Mouse (Mus musculus) gastrocnemius, postnatal 36 days (tissue): ENCODE data around the gene Zmat5. TPM values are rescaled to one million over a fixed set of nuclear protein-coding genes. Genes with fewer than 3 reads are reported as not detected.

ENCODE experiments used
- DNase-seq, 2 experiments: peaks; one replicate each; pipeline ENCODE4 v3.0.0; 2022
- intact Hi-C: fragments of 180-260 bp; cut with DNase I; formaldehyde crosslinking; loops from one replicate; pipeline ENCODE4 v1.15.1; 2025
- total RNA-seq, 2 experiments: library from RNA; stranded (reverse); gene quantifications; 2 replicates each; pipeline ENCODE4 v1.2.3; 2021

Gene Zmat5
- total RNA-seq, 2 experiments from 2014 or later: 20.7 to 22.9 TPM

DNA sequence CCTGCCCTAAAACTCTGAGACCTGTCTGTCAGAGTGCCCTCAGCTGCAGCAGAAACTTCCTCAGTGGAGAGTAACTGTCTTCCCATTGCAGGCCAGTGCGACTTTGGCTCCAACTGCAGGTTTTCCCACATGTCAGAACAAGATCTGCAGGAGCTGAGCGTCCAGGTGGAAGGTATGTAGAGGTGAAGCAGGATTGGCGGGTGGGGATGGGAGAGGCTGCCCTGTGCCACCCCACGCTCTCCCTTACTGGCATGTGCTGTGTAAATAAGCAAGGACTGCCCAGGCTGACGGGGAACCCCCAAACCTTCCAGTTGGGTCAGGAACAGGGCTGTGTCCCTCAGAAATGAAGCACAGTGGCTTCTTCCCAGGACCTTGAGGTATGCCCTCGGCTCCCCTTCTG is 25.6 kb downstream of the Zmat5 start:
- intact Hi-C loops: no loop called here
- no peak for DNase-seq

DNA sequence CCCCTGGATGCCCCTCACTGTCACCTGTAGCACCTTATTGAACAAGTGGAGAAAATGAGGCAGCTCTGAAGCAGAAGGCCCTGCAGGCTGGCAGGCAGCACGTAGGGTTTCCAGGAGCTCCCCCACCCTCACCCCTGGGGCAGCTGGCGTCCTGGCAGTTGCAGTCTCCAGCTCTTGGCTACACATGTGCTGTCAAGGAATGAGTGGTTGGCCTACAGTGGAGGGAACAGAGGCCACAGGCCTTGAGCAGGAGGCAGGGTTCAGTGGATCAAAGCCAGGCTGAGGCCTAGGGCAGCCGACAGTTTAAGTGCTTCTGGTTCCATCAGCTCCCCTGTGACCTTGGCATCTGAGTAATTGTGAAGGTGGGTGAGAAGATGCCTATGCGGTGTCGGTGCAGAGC is 26.4 kb downstream of the Zmat5 start:
- intact Hi-C loops: no loop called here
- DNase-seq: no peak

DNA sequence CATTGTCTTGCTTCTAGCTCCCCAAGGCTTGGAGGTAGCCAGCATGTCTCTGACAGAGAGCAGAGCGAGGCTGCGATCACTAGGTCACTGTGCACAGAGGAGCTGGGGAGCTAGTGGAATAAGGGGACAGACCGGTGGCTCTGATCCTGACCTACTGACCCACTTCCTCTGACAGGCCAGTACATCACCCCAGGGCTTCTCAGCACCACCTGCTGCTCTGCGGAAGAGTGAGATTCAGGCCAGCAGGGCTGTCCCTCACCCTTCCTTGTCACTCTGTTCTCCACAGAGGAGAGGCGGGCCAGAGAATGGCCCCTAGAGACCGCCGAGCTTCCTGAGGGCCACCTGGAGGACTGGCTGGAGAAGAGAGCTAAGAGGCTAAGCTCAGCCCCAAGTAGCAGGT is 27.3 kb downstream of the Zmat5 start:
- intact Hi-C loops: no loop called here

DNA sequence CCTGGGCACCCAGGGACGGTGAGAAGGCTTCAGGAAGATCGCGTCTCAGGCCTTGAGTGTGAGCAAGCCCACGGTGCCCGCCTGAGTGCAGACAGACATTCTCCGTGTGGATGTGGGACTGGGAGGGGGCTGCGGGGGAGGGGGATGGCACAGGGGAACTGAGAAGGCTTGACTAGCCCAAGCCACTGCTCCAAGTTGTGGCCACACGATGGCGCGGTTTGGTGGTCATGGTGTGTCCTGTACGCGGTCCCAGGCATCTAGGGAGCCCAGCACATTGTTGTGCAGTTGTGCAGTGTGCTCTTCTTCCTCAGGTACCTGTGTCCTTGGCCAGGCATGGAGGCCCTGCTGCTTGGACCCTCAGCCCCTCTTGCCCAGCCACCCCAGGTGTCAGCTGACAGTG is 29.7 kb downstream of the Zmat5 start:
- intact Hi-C loops: no loop called here
- DNase-seq: no peak

More for the DNA sequence above, 27.3 kb downstream of the Zmat5 start:
- DNase-seq: no peak

DNA sequence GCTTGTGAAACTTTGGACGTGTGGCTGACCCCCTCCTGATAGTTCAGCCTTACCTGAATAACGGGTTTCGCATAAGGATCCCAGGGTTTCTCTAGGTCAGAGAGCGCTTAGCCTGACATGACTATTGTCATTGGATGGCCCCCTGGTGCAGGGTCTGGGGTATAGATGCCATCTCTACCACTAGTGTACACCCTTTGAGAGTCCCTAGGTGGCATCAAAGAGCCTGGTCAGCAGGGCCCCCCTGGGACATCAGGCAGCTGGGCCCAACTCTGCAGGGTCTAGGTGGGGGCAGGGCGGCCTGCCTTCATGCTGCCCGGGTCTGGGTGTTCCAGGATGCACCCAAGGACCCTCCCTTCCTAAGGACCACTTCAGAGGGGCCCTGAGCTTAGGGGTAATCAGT is 31.9 kb downstream of the Zmat5 start:
- no peak for DNase-seq
- intact Hi-C loops: loop anchor here (5.0 kb wide), 1 partner anchor 86 kb away; no protein-coding TSS in a partner anchor

DNA sequence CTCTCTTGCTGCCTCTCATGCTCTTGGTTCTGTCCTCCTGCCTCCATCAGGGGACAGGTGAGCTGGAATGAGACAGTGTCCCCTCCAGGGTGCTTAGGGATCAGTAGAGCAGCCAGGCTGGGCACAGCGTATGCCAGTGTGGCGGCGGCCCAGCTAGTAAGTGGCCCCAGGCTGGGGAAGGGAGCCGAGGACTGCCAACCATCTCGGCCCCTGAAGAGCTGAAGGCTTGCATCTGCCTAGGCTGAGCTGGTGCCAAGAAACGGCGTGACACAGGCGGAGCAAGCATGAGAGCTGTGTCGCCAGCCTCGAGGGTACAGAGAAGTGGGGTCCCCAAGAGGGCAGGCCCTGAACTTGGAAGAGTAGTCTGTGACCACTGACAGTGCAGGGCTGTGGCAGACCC is 33.2 kb downstream of the Zmat5 start:
- DNase-seq: no peak
- intact Hi-C loops: loop anchor here (5.0 kb wide), 1 partner anchor 85 kb away; no protein-coding TSS in a partner anchor

DNA sequence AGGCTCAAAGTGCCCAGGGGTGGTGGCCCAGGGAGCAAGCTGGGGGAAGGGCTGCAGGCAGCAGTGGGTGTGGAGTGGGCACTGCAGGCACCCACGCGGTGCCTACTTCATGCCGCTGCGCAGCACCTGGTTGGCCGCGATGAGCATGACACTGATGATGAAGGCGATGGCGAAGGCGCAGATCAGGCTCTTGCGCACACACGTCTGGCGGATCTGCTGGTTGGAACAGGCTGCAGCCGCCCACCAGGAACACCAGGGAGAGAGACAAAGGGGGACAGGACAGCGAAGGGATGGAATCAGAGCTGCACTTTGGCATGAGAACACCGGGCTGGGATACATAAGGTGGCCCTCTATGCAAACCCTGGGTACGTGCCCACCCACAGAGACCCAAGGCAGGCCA is 34.2 kb downstream of the Zmat5 start:
- intact Hi-C loops: loop anchor here (5.0 kb wide), 1 partner anchor 84 kb away; no protein-coding TSS in a partner anchor

DNA sequence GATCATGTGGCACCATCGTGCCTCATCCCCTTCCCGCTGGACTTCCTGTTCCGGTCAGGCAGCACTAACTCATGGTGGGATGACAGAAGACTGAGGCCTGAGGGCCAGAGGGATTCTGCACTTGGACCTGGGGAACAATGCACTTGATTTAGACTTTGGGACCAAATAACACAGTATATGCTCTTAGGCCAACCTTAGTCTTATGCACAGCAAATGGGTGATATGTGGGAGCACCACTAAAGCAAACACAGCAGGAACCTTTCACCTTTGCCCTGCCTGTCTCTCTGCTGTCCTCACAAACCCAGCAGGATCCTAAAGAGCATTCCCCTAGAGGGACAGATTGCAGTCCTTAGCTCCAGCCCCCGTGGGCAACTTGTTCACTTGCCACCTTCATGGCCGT is 36.3 kb downstream of the Zmat5 start:
- no peak for DNase-seq
- intact Hi-C loops: no loop called here

More for the DNA sequence above, 34.2 kb downstream of the Zmat5 start:
- no peak for DNase-seq

DNA sequence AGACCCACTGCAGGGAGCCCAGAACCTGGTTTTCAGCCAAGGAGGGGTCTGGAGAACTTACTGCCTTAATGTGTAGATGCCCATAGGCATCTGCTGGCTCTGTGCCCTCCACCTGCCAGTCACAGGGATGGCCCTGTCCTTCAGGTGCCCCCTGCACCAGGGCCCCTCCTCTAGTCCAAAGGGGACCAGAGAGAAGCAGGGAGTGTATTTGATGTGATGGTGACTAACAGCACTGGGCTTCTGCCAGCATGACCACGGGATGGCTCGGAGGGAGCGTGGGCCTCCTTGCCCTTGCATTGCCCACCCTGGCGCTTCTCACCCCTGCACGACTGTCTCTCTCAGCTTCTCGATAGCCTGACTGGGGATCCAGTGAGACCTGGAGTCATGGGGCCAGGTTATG is 40.2 kb downstream of the Zmat5 start:
- no peak for DNase-seq
- intact Hi-C loops: no loop called here

DNA sequence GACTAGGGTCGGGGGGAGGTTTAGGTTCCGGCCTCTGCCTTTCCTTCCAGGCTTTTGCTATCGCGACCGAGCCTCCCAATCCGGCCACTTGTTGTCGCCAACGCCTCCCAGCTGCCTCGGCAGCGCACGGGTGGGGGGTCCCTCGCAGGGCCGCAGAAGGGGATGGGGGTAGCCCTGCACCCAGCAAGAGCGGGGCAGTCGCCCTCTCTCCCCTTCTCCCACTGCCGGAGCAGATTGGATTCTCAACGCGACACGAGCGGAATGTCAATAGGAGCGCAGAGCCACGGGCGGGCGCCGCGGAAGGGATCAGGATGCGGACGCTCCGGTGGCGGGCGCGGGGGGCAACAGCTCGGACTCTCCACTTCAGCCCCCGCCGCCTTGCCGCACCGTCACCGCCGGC is 41.5 kb downstream of the Zmat5 start:
- no peak for DNase-seq
- intact Hi-C loops: no loop called here

DNA sequence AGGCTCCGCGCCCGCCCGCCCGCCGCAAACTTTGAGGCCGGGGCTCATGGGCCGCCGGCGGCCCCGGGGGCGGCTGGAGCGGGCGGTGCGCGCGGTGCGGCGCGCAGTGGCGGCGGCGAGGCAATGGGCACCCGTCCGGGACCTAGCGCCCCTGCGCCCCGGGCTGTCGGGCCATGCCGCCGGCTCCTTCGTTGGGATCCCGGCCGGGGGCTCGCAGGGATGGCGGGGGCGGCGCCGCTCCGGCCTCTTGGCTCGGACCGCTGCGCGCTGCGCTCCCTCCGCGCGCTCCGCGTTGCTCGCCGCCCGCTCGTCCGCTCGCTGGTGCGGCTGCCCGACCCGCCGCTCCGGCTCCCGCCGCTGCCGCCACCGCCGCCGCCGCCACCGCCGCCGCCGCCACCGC is 42.3 kb downstream of the Zmat5 start, which contains the start of gene Cabp7:
Gene Cabp7, minus strand, starts transcription at position 46 of the 400 bp plus-strand sequence.
- no peak for DNase-seq
- intact Hi-C loops: no loop called here

DNA sequence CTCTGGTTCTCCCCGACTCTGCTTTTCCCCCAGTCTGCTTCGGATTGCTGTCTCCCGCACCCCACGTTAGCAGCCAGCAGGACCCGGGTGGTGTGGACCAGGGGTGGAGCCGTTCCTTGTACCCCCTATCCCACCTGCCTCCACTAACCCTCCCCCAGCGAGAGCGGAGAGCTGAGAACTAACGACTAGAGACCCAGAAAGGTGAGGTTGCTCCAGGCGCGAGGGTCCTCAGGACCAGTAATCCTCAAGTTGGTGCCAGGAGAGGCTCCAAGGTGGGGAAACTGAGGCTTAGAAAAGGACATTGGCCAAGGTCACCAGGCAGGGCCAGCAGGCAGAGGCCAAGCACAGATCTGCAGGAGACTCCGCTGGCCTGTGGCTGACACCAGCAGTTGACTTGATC is 42.8 kb downstream of the Zmat5 start:
- intact Hi-C loops: no loop called here
- no peak for DNase-seq

DNA sequence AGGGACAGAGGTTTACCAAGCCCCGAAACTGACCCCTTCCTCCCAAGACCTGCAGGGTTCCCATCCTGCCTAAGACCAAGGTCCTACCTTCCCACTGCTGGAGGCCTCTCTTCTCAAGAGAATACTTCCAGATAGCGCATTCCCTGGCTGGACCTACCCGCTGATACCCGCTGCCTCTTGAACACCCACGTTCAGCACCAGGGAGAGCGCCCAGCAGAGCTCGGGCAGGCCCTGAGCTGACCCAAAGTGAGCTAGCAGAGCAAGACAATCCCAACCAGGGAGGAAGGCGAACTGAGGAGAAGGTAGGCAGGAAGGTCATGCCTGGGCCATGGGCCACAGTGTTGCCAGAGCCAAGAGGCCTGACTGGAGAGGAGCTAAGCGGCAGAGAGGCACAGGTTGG is 45.8 kb downstream of the Zmat5 start:
- DNase-seq: peak; percentile 35 to 44
- intact Hi-C loops: no loop called here

DNA sequence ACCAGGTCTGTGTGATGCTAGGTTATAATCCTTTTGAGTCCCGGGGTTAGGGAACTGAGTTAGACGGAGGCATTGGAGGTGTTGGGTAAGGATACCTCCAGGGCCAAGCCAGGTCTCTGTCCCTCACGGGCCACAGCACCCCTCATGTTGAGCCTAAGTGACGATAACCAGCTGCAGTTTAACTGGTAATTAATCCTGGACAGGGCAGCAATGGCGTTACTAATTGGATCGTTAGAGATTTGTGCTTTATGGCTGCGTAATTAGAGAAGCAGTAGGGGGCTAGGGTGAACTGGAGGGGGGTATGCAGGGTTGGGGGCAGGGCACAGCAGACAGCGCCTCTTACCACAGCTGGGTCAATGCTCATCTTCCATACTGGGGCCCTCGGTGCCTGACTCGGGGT is 48.4 kb downstream of the Zmat5 start:
- intact Hi-C loops: no loop called here
- no peak for DNase-seq

DNA sequence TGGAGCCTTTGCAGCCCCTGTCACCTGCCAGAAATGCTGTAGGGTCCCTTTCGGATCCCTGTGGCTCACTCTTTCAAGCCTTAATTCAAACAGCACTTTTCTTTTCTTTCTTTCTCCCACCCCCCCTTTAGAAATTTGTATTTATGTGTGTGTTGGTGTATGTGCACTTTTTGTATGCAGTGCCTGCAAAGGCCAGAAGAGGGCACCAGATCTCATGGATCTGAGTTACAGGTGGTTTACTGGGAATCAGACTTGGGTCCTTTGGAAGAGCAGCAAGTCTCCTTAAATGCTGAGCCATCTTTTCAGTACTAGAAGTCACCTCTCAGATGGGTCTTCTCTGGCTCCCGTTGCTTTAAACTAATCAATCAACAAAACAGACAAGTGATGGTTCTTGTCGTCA is 49.6 kb downstream of the Zmat5 start:
- intact Hi-C loops: no loop called here
- DNase-seq: no peak

DNA sequence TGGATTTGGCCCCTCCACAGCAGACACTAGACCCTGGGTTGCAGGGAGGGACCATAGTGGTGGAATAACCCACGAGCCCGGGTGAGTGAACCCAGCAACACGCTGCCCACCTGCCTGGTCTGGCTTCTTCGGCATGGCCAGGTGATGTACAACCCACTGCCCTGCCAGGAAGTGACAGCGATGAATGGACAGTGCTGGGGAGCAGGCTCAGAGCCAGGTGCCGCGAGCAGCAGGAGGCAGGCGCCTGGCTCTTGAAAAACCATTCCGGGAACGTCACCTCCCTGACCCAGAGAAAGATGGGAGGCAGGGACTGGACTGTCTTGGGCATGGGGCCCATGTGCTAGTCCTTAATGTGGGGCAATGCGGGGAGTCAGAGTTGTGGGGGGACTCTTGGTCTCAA is 50.4 kb downstream of the Zmat5 start:
- DNase-seq: no peak
- intact Hi-C loops: loop anchor here (5.0 kb wide), 1 partner anchor 67 kb away; no protein-coding TSS in a partner anchor

DNA sequence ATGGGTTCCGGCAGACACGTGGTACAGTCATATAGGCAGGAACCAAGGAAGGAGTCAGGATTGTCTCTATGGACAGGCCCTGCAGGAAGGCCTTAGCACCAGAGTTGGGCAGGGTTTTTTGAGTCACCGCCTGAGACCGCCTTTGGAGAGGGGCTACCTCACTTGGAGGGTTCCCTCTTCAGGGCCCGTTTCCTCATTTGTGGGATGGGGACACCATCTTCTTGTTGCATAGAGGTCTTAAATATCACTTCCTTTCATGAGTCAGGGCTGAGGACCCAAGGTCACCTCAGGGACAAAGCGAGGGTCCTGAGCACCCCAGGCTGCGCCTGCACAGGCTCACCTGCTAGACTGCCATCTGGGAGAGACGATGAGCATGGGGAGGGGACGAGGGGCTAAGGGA is 52.0 kb downstream of the Zmat5 start:
- intact Hi-C loops: loop anchor here (5.0 kb wide), 1 partner anchor 66 kb away; no protein-coding TSS in a partner anchor
- DNase-seq: no peak

DNA sequence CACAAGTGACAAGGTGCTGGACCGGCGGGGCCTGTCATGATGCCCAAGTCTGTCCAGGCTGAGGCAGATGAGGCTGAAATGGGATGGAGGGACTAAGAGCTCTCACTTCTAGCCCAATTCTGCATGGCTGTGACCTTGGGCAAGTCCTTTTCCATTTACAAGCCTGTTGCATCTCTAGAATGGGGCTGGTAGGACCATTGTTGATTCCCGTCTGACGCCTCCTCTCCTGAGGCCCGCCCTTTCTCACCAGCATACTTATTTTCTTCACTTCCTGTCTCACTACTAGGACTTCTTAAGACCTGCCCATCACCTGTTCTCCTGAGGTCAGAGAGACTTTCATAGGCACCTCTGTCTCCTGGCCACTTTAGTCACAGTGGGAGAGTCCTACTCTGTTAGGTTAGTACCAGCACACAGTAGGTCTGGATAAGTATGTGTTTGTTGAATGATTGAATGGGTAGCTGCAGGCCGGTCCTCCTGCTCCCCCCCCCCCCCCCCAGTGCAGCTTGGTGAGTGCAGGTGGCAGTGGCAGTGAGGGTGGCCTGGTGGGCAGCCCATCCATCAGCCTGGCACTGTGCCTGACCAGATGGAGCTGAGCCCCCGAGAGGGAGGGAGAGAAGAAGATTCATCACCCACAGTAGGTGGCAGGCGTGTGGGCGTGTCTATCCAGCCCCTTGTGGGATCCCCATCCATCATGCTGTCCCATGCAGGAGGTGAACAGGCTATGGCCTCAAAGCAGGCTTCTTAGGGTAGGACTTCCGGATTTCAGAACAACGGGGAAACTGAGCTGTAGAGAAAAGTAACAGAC is 52.7 kb downstream of the Zmat5 start:
- intact Hi-C loops: loop anchor here (5.0 kb wide), 1 partner anchor 65 kb away; no protein-coding TSS in a partner anchor

DNA sequence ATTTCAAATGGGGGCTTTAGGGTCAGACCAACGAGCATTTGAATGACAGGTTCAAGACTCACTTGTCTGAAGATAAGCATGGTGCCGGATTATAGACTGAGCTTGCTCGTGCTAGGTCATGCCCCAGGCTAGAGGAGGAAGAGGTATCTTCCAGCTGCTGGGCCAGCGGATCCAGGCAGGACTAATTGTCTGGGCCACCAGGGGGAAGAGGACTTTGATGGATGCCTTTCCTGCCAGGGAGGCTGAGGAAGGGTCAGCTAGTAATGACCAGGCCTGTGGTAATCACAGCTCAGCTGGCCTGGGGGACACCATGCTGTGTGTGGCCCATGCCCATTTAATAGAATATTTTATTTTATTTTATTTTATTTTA is 53.3 kb downstream of the Zmat5 start:
- intact Hi-C loops: loop anchor here (5.0 kb wide), 1 partner anchor 65 kb away; no protein-coding TSS in a partner anchor
- DNase-seq: no peak

More for the DNA sequence above, 52.7 kb downstream of the Zmat5 start:
- no peak for DNase-seq

DNA sequence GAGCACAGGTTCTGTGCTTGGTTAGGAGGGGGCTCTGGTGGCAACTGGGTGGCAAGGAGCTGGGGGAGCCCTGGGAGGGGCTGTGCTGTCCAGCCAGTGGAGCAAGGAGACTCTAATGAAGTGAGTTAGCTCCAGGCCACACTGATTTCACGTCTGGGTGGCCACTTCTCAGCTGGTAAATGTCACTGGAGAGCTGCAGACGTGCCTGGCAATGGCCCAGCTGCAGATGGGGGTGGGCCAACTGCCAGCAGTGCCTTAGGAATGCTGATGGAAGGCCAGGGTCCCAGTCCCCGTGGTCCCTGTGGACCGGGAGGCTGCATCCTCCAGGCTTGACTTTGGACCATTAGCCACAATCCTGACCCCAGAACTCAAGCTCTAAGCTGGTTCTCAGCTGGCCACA is 56.0 kb downstream of the Zmat5 start:
- intact Hi-C loops: no loop called here
- DNase-seq: no peak

DNA sequence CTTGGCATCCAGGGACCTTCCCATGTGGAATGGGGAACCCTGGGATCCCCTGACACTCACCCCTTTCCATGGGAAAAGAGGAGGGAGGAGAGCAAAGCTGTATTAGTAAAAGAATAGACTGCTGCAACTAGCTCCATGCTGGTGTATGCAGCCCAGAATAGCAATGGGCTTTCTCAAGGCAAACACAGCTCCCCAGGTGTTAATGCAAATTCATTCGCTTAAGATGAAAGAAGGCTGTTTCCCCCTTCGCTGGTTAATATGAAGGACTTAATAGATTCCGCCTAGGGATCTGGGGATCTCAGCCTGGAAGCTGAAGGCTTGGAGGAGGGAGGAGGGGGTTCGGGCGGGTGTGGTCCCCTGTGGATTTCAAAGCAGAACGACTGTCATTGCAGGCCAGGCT is 57.5 kb downstream of the Zmat5 start:
- DNase-seq: no peak
- intact Hi-C loops: no loop called here

DNA sequence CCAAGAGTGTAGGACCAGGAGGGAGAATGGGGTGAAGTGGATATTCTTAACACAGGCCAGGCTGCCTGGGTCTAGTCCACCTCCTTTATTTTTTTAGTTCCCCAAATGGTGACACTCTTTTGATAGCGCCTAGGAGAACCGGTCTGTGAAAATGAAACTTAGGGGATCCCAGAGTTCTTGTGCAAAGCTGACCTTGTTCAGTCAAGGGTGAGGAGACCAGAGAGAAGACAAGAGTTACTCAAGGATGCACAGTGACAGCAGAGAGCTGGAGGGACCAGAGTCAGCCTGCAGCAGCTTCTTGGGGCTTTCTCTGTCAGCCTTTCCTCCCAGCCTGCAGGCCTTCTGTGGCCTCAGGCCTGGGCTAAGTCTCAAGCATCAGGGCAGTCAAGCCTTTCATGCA is 58.0 kb downstream of the Zmat5 start:
- intact Hi-C loops: no loop called here
- no peak for DNase-seq
